Mouse (Mus musculus): ENCODE results near the gene Alkbh6. TPM values are rescaled to one million over a fixed set of nuclear protein-coding genes. Genes with fewer than 3 reads are reported as not detected.

Gene Alkbh6
- polyA plus RNA-seq (2014; fragmentation: Illumina TruSeq; extraction: RNeasy Lipid Tissue Mini Kit (QIAGEN cat#74804); ENCODE audit: insufficient read depth, low read depth, low replicate concordance), result 44.8 TPM

DNA sequence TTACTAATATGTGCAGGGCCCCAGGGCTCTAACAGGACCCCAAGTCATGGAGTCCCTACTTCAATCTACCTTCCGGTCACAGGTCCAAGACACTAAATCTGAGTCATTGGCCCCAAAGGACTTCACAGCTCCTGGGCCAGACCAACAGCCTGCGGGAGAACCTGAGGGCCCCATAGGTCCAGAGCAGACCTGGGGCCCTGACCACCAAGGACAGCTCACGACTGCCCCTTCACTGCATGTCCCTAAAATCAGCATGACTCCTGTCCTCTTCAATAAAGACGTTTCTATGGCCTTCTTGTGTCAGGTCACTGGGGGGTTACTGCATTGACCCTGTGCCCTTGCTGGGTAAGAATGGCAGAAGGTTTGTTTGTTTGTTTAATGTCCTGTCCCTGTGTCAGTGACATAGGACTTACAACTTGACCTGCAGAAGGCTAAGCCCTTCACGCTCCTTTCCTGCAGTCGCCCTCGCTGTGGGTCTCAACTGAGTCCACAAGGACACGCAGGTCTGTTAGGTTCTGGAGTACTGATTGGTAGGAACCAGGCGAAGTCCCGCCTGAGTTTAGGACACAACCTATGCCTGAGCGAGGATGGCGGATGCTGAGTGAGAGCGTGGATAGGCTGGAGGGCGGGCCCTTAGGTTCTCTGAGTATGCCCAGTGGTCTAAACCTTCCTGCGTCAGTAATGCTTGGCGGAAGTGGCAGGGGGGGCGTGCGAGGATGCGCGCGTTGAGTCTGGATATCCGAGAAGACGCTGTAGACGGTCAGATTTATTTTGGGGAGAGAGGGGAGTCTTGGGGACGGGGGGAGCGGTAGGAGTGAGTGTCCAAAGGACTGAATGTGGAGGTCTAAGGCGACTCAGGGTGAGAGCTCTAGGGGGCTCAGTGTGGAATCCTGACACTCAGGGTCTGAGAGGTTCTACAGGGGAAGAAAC is at the start of gene Alkbh6:
Gene Alkbh6, plus strand, starts transcription at position 642 of the 930 bp plus-strand sequence.

DNA sequence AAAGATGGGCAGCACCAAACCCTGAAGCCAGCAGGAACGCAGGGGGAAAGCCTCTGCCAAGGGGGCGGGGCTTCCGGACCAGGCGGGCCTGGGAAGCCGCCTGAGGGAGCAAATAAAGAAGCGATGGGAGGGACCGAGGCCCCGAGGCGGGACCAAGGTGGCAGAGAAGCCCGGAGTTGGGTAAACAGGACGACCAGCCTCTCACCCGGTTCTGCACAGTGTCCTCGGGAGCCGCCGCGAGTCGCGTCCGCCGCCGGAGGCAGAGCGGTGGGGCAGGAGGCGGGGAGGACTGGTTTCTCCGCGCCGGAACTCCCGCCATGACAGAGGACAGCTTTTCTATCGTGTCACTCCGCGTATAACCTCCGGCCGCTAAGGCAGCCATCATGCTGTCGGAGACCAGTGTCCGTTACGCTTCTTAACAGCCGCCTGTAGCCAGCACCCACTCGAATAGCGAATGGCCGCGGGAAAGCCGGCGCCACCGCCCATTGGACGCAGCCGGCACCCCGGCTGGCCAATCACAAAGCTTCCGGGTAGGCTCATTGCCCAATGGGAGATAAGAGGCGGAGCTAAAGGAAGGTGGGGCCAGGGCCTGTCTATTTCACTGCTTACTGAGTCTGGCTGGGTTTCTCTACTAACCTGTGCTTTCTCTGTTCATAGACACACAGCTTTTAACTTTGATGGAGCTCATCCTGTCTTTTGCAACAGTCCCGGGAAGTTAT is 28.4 kb upstream of the Alkbh6 start, which contains the start of the genes Thap8 and Wdr62:
Gene Thap8, plus strand, starts transcription at position 144 of the 719 bp plus-strand sequence.
Gene Wdr62, minus strand, starts transcription at position 469 of the 719 bp plus-strand sequence.

DNA sequence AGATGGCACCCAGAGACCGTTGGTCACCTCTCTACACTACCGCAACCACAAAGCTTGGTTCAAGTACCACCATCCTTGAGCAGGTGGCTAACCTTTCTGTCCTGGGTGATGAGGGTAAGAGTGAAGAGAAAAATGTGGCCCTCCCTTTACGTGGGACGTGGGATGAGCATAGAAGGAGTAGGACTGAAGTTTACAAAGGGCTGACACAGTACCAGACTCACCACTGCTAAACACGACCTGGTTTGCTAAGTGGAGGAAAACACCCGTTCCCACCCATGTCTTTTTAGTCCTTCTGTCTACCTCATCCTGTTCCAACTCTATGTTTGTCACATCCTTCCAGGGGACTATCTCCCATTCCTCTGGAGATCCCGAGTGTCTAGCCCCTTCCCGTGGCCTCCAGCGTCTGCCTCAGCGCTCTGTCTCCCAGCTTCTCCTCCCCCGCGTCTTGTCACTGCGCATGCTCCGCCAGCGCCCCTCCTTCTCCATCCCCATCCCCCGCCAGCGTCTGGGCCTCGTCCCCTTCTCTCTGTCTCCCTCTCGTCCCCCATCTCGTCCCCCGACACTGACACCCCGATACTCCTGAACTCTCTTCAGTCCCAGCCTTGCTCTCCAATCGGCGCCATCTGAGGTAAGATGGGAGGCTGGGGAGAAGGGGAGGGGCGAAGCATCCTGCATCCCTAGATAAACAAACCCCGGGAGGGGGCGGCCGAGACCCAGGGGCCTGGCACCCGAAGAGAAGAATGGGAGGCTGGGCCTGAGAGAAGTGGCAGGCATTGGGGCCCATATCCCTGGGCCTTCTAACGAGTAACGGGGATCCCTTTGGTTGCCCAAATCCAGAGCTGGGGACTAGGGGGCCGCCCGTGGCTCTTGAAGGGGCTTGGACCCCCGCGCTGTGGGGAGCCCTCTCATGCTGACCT is 17.0 kb upstream of the Alkbh6 start, which contains the start of gene Clip3:
Gene Clip3, plus strand, starts transcription at position 514 of the 917 bp plus-strand sequence.

DNA sequence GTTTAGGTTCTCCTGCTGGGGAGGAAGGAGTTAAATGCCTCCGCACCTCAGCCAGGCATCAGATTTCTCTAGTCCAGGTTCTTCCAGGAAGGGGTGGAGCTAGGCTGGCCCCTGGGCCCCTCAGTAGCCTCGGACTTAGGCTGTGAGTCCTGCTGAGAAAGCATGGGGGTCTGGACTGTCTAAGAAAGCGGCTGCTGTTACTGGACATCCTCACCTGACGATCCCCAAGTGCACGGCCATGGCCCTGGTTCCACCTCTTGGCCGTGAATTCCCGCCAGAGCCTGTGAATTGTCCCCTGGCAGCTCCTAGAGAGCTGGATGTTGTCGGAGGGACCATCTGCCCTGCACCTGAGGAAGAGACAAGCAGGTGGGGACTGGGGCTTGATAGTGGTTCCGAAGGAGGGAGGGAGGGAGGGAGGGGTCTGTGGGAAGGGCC is 6.2 kb downstream of the Alkbh6 start, which contains the start of gene Syne4:
Gene Syne4, plus strand, starts transcription at position 87 of the 435 bp plus-strand sequence.

DNA sequence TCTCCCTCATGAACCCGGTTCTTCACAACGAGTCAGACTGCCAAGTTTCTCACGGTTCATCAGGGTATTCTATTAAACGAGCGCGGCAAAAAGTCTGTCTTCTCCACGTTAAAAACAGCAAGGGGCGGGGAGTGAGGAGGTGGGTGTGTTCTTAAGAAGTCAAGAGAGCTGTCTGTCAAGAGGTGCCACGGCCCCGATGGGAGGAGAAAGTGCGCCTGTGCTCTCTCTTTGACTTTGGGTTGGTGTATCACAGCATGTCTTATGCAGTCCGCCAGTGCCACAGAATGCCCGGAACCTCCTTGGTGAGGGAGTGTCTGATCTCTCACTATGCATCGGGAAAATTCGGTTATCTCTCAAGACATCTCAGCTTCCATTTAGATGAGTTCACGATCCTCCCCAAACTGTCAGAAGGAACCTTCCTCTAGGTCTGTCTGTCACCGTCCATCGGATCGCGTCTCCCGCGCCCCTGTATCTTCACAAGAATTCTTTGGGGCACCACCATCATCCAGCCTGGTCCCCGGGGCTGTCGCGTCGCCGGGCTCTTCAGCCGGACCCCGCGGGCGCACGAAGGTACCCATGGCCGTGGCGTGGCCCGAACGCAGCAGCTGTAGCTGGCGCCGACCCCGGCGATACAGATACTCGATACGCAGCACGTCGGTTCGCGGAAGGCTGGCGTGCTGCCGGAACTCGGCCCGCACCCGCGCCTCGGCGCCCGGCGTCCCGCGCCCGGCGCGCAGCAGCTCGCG is 13.2 kb downstream of the Alkbh6 start, which contains the start of gene E130208F15Rik:
Gene E130208F15Rik, plus strand, starts transcription at position 202 of the 746 bp plus-strand sequence.

DNA sequence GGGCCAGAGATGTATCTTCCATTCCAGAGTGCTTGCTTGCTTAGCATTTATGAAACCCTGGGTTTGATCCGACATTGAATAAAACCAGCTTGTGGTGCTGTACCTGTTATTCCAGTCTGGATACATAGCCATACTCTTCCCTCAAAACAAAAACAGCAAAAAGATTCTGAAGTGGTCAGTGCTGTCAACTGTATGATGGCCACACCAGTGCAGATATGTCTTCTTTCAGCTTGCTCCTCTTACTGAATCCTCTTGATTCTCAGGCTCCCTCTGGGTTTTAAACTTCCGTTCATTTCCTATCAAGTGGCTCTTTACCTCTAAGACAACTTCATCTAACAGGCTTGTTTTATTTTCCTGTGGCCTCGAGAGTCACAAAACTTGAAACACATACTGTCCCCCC is 15.3 kb downstream of the Alkbh6 start, which contains the start of gene Sdhaf1:
Gene Sdhaf1, minus strand, starts transcription at position 101 of the 400 bp plus-strand sequence.

DNA sequence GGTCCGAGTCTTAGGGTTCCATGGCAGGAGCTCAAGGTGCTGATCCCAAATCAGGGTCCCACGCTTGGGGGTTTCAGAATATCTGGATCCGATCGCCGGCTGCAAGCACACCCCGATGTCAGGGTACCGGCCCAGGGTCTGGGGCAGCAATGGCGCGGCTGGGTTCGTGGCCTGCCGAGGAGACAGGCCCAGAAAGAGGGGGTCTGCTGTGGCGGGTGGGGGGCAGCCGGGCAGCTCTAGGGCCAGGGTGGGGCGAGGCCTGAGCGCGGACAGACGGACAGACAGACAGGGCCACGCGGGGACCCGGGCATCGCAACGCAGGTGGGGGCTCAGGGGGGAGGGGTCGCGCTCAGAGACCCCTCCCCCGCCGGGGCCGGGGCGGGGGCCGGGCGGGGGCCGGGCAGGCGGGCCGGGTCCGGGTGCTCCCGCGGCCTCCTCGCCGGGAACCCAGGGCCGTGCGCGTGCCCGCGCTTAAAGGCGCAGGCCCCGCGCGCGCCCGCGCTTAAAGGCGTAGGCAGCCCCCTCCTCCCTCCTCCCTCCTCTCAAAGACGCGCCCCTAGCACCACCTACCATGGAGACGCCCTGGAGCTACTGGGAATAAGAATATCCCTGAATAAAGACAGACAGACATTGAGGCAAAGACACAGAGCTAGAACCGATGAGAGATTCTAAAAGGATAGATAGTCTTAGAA is 54.3 kb downstream of the Alkbh6 start, which contains the start of gene Lrfn3:
Gene Lrfn3, minus strand, starts transcription at position 121 of the 692 bp plus-strand sequence.

Other genes with a start within 250 kb of the Alkbh6 start
- 3.7 TPM for gene Zfp82, start 235.8 kb upstream of the Alkbh6 start, polyA plus RNA-seq (2014; fragmentation: Illumina TruSeq; extraction: RNeasy Lipid Tissue Mini Kit (QIAGEN cat#74804); ENCODE audit: insufficient read depth, low read depth, low replicate concordance)
- gene Gm26920, start 218.3 kb upstream of the Alkbh6 start, polyA plus RNA-seq (2014; fragmentation: Illumina TruSeq; extraction: RNeasy Lipid Tissue Mini Kit (QIAGEN cat#74804); ENCODE audit: insufficient read depth, low read depth, low replicate concordance), result not detected
- 3.7 TPM for gene Zfp566, start 218.2 kb upstream of the Alkbh6 start, polyA plus RNA-seq (2014; fragmentation: Illumina TruSeq; extraction: RNeasy Lipid Tissue Mini Kit (QIAGEN cat#74804); ENCODE audit: insufficient read depth, low read depth, low replicate concordance)
- 34.1 TPM for gene Zfp260, start 213.9 kb upstream of the Alkbh6 start, polyA plus RNA-seq (2014; fragmentation: Illumina TruSeq; extraction: RNeasy Lipid Tissue Mini Kit (QIAGEN cat#74804); ENCODE audit: insufficient read depth, low read depth, low replicate concordance)
- gene Zfp382, start 186.8 kb upstream of the Alkbh6 start, polyA plus RNA-seq (2014; fragmentation: Illumina TruSeq; extraction: RNeasy Lipid Tissue Mini Kit (QIAGEN cat#74804); ENCODE audit: insufficient read depth, low read depth, low replicate concordance), result 0.50 TPM
- gene Zfp146, start 139.0 kb upstream of the Alkbh6 start, polyA plus RNA-seq (2014; fragmentation: Illumina TruSeq; extraction: RNeasy Lipid Tissue Mini Kit (QIAGEN cat#74804); ENCODE audit: insufficient read depth, low read depth, low replicate concordance), result 21.5 TPM
- gene Cox7a1, start 124.6 kb upstream of the Alkbh6 start, polyA plus RNA-seq (2014; fragmentation: Illumina TruSeq; extraction: RNeasy Lipid Tissue Mini Kit (QIAGEN cat#74804); ENCODE audit: insufficient read depth, low read depth, low replicate concordance), result 91.7 TPM
- gene Capns1, start 109.9 kb upstream of the Alkbh6 start, polyA plus RNA-seq (2014; fragmentation: Illumina TruSeq; extraction: RNeasy Lipid Tissue Mini Kit (QIAGEN cat#74804); ENCODE audit: insufficient read depth, low read depth, low replicate concordance), result 301 TPM
- gene Polr2i, start 76.8 kb upstream of the Alkbh6 start, polyA plus RNA-seq (2014; fragmentation: Illumina TruSeq; extraction: RNeasy Lipid Tissue Mini Kit (QIAGEN cat#74804); ENCODE audit: insufficient read depth, low read depth, low replicate concordance), result 84.4 TPM
- gene Tbcb, start 76.4 kb upstream of the Alkbh6 start, polyA plus RNA-seq (2014; fragmentation: Illumina TruSeq; extraction: RNeasy Lipid Tissue Mini Kit (QIAGEN cat#74804); ENCODE audit: insufficient read depth, low read depth, low replicate concordance), result 83.5 TPM
- not detected for gene Ovol3, start 73.0 kb upstream of the Alkbh6 start, polyA plus RNA-seq (2014; fragmentation: Illumina TruSeq; extraction: RNeasy Lipid Tissue Mini Kit (QIAGEN cat#74804); ENCODE audit: insufficient read depth, low read depth, low replicate concordance)
- gene Thap8, start 28.6 kb upstream of the Alkbh6 start, polyA plus RNA-seq (2014; fragmentation: Illumina TruSeq; extraction: RNeasy Lipid Tissue Mini Kit (QIAGEN cat#74804); ENCODE audit: insufficient read depth, low read depth, low replicate concordance), result not detected
- 3.4 TPM for gene Wdr62, start 28.3 kb upstream of the Alkbh6 start, polyA plus RNA-seq (2014; fragmentation: Illumina TruSeq; extraction: RNeasy Lipid Tissue Mini Kit (QIAGEN cat#74804); ENCODE audit: insufficient read depth, low read depth, low replicate concordance)
- gene Clip3, start 17.0 kb upstream of the Alkbh6 start, polyA plus RNA-seq (2014; fragmentation: Illumina TruSeq; extraction: RNeasy Lipid Tissue Mini Kit (QIAGEN cat#74804); ENCODE audit: insufficient read depth, low read depth, low replicate concordance), result 3.7 TPM
- gene Syne4, start 6.1 kb downstream of the Alkbh6 start, polyA plus RNA-seq (2014; fragmentation: Illumina TruSeq; extraction: RNeasy Lipid Tissue Mini Kit (QIAGEN cat#74804); ENCODE audit: insufficient read depth, low read depth, low replicate concordance), result 3.2 TPM
- gene E130208F15Rik, start 13.0 kb downstream of the Alkbh6 start, polyA plus RNA-seq (2014; fragmentation: Illumina TruSeq; extraction: RNeasy Lipid Tissue Mini Kit (QIAGEN cat#74804); ENCODE audit: insufficient read depth, low read depth, low replicate concordance), result 0.27 TPM
- 9.9 TPM for gene Sdhaf1, start 15.2 kb downstream of the Alkbh6 start, polyA plus RNA-seq (2014; fragmentation: Illumina TruSeq; extraction: RNeasy Lipid Tissue Mini Kit (QIAGEN cat#74804); ENCODE audit: insufficient read depth, low read depth, low replicate concordance)
- 2.7 TPM for gene Lrfn3, start 54.1 kb downstream of the Alkbh6 start, polyA plus RNA-seq (2014; fragmentation: Illumina TruSeq; extraction: RNeasy Lipid Tissue Mini Kit (QIAGEN cat#74804); ENCODE audit: insufficient read depth, low read depth, low replicate concordance)
- gene Tyrobp, start 105.0 kb downstream of the Alkbh6 start, polyA plus RNA-seq (2014; fragmentation: Illumina TruSeq; extraction: RNeasy Lipid Tissue Mini Kit (QIAGEN cat#74804); ENCODE audit: insufficient read depth, low read depth, low replicate concordance), result 345 TPM
- gene Hcst, start 111.1 kb downstream of the Alkbh6 start, polyA plus RNA-seq (2014; fragmentation: Illumina TruSeq; extraction: RNeasy Lipid Tissue Mini Kit (QIAGEN cat#74804); ENCODE audit: insufficient read depth, low read depth, low replicate concordance), result 19.1 TPM
- 3.7 TPM for gene Nfkbid, start 113.0 kb downstream of the Alkbh6 start, polyA plus RNA-seq (2014; fragmentation: Illumina TruSeq; extraction: RNeasy Lipid Tissue Mini Kit (QIAGEN cat#74804); ENCODE audit: insufficient read depth, low read depth, low replicate concordance)
- 5.0 TPM for gene Aplp1, start 136.8 kb downstream of the Alkbh6 start, polyA plus RNA-seq (2014; fragmentation: Illumina TruSeq; extraction: RNeasy Lipid Tissue Mini Kit (QIAGEN cat#74804); ENCODE audit: insufficient read depth, low read depth, low replicate concordance)
- not detected for gene Kirrel2, start 149.0 kb downstream of the Alkbh6 start, polyA plus RNA-seq (2014; fragmentation: Illumina TruSeq; extraction: RNeasy Lipid Tissue Mini Kit (QIAGEN cat#74804); ENCODE audit: insufficient read depth, low read depth, low replicate concordance)
- not detected for gene Nphs1, start 149.6 kb downstream of the Alkbh6 start, polyA plus RNA-seq (2014; fragmentation: Illumina TruSeq; extraction: RNeasy Lipid Tissue Mini Kit (QIAGEN cat#74804); ENCODE audit: insufficient read depth, low read depth, low replicate concordance)
- not detected for gene Prodh2, start 184.9 kb downstream of the Alkbh6 start, polyA plus RNA-seq (2014; fragmentation: Illumina TruSeq; extraction: RNeasy Lipid Tissue Mini Kit (QIAGEN cat#74804); ENCODE audit: insufficient read depth, low read depth, low replicate concordance)
- 1.8 TPM for gene Arhgap33, start 226.3 kb downstream of the Alkbh6 start, polyA plus RNA-seq (2014; fragmentation: Illumina TruSeq; extraction: RNeasy Lipid Tissue Mini Kit (QIAGEN cat#74804); ENCODE audit: insufficient read depth, low read depth, low replicate concordance)
- 15.7 TPM for gene Hspb6, start 243.5 kb downstream of the Alkbh6 start, polyA plus RNA-seq (2014; fragmentation: Illumina TruSeq; extraction: RNeasy Lipid Tissue Mini Kit (QIAGEN cat#74804); ENCODE audit: insufficient read depth, low read depth, low replicate concordance)
- 3.8 TPM for gene Proser3, start 243.6 kb downstream of the Alkbh6 start, polyA plus RNA-seq (2014; fragmentation: Illumina TruSeq; extraction: RNeasy Lipid Tissue Mini Kit (QIAGEN cat#74804); ENCODE audit: insufficient read depth, low read depth, low replicate concordance)

All from lung, adult 10 weeks (tissue).